Mouse (Mus musculus) brain, embryonic 14.5 days (tissue): ENCODE measurements around the gene Gm10642.

Source experiments
- CTCF ChIP-seq: fragments of 200-500 bp; IDR thresholded peaks from 2 replicates; pipeline ENCODE4 v1.5.1; 2012; ENCODE audit warnings: inconsistent platforms, mild to moderate bottlenecking, moderate library complexity, borderline replicate concordance; ENCODE audit not compliant: insufficient read depth, insufficient read length; ENCODE audit errors: extremely low read depth
- POLR2A ChIP-seq: fragments of 200-500 bp; IDR thresholded peaks from 2 replicates; pipeline ENCODE4 v1.6.1; 2012; ENCODE audit warnings: mild to moderate bottlenecking, inconsistent platforms, borderline replicate concordance; ENCODE audit not compliant: poor library complexity, insufficient read depth, insufficient read length, severe bottlenecking; ENCODE audit errors: extremely low read depth

- TF ChIP-seq POLR2A (no peak), CTCF (no peak)
These were observed 23.4 kb downstream of the Gm10642 start for GRCm38 (mm10) chr9:70679132-70680091.
